Mouse (Mus musculus): ENCODE measurements around the gene Erbb2.

Gene Erbb2

GRCm38 (mm10) chr11:98426592-98426991 lies 14.3 kb downstream of the Erbb2 start:
- DNase-seq, result no peak

DNA sequence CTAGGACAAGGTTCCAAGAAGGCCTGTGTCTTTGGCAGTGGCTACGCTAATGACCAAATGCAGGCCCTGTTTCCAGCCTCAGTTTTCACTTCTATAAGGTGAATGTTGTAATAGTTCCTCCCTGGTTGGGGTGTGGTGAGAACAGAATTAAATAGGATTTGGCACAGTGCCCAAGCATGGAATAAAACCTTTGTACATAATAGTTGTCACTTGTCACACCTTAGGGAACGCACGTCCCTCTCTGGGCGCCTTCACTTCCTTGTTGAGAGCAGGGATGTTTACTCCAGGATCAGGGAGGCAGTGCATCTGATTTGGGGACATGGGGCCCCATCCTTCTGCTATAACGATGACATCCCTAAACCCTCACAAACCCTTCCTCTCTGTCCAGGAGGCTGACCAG lies 16.2 kb downstream of the Erbb2 start:
- no peak for DNase-seq

- no peak for DNase-seq
Measured at GRCm38 (mm10) chr11:98431743-98432502, 19.7 kb downstream of the Erbb2 start.

GRCm38 (mm10) chr11:98435723-98436122 lies 23.5 kb downstream of the Erbb2 start:
- no peak for DNase-seq

- no peak for DNase-seq
Measured at GRCm38 (mm10) chr11:98437441-98437840, 25.2 kb downstream of the Erbb2 start.

DNA sequence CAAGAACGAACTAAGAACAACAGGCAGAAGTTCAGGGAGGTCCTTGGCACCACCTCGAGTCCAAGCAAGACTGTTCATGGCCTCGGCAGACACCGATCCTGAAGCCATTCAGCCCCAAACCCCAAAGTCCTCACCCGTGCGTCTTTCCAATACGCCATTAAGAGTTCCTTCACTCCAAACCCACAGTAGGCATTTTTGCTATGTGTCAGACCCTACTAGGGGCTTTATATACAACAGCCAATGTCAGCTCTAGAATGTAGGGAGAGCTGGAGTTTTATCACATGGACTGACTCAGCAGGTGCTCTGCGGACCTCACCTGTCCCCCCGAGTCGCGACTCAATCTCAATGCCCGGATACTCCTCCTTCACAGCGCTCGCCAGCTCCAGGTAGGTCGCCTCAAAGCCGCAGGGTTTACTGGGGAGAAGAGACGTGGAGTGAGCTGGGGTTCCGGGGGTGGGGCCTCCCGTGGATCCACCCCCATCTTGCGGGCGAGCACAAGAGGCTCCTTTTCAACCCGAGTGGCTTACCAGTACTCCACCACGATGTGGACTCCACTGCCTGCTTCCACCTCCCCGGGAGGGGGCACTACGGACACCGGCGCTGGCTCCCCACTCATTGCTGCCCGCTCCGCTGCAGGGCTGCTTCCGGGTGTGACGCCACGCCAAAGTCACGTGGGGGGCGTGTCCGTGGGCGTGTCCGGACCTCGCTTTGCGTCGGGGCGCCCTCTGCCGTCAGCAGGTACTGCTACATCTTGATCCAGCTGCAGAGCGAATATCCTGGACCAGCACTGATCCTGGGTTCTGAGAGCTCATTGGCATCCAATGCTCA lies 26.3 kb downstream of the Erbb2 start, which contains the start of gene Mien1:
Gene Mien1, minus strand, starts transcription at position 661 of the 828 bp plus-strand sequence.
- DNase-seq, result peak; percentile 99 to 100

GRCm38 (mm10) chr11:98443688-98444087 lies 31.4 kb downstream of the Erbb2 start:
- no peak for DNase-seq

DNA sequence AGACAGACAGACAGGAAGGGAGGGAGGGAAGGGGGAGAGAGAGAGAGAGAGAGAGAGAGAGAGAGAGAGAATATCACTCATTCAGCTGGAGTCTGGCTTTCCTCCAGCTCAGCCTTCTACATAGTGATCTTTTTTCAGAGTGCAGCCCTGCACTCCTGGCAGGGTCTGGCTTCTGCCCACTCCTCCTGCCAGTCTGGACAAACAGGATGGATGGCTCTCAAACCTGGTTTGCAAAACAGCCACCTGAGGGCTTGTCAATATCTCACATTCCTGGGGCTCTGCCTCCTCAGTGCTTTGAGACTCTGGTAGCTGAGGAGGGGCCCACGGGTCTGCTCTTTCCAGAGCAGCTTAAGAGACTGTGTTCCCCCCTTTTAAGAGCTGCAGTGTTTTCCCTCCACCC lies 33.0 kb downstream of the Erbb2 start:
- DNase-seq, result no peak

- no peak for DNase-seq
Measured at GRCm38 (mm10) chr11:98445679-98446078, 33.4 kb downstream of the Erbb2 start.

DNA sequence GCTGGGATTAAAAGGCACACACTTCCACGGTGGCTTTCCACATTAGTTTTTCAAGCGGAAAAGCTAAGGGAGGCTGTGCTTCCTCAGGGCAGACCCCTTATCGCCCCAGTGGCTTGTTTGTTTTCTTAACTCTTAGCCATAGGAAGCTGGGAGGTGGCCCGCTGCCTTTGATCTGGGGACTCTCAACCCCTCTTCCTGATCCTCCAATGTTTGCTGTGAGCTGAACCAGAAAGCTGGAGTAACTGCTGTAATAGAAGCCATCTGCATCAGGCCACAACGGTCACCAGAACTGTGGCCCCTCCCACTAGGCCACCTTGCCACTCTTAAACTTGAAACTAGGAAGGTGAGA lies 33.9 kb downstream of the Erbb2 start, which contains the start of gene Grb7:
Gene Grb7, plus strand, starts transcription at position 182 of the 349 bp plus-strand sequence.
- no peak for DNase-seq

DNA sequence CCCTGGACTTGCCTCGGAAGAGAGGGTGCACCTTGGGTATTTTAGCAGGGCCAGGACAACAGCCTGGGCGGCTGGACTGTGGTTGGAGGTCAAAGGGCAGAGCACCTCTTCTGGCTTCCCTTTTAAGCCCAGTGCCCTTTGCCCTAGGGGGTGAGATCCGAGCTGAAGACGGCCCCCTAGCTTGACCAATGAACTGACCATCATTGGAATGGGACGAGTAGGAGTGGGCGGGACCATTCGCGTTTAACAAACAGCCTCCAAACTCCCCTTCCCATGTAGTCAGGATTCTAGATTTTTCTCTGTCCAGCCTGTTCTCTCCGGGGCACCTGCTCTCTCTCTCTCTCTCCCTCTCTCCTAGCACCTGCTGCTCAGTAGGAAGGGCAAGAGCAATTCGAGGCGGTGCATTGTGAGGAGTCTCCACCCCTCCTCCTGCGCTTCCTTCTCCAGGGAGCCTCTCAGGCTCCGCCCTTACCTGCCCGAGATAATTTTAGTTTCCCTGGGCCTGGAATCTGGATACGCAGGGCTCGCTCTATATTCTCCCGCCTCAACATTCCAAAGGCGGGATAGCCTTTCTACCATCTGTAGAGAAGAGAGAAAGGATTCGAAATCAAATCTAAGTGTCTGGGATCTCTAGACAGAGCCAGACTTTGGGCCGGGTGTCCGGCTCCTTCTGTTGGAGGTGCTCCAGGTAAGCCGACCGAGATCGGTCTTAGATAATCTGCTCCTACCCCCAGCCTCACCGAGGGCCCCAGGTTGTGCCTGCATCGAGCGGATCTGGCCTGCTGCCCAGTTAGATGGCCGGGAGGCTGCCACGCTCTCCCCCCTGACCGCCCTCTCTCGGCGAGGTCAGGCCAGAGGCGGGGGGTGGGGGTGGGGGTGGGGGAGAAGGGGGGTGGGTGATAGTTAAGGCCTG lies 34.5 kb downstream of the Erbb2 start:
- DNase-seq, result peak; percentile 56 to 60

DNA sequence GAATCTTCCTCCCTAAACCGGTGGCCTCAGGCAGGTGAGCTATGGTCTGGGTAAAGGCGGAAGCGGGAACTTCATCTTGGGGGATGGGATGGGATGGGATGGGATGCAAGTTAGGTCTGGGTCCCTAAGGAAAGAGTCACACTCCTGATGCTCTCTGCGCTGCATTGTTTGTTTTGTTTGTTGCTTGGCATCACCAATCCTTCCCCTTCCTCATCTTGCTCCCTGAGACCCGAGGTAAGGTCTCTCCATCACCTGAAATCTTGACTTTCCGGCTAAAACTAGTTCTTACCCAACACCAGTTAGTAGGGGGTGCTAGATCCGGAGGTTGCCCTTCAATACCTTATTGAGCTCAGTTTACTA lies 35.2 kb downstream of the Erbb2 start:
- DNase-seq, result no peak

DNA sequence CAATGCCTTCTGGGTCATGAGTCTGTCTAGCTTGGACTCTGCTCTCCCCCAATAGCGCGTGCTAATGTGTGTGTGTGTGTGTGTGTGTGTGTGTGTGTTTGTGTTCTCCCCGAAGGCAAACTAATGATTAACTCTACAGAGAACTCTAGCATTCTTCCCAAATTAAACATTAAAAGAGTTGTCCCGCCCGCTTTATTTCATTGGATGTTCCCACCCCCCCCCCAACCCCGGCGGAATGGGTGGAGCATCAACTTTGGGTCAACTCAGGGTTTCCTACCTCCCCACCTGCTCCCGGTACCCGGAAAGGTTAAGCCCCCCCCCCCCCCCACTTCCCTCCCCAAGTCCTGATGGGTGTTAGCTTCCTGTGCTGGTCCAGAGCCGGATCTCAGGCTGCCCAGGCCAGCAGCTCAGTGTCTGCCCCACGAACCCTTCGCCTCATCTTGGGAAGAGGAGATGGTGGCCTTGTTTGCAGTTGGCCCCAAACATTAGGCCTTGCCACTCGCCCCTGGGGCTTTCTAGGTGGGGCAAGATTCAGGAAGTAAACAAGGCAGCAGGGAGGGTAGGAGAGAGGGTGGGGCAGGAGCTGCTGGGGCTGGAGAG lies 36.0 kb downstream of the Erbb2 start:
- DNase-seq, result no peak

- peak; percentile 17 to 25 for DNase-seq
Measured at GRCm38 (mm10) chr11:98449419-98449818, 37.1 kb downstream of the Erbb2 start.

GRCm38 (mm10) chr11:98449921-98450771 lies 37.9 kb downstream of the Erbb2 start:
- peak; percentile 44 to 51 for DNase-seq

DNA sequence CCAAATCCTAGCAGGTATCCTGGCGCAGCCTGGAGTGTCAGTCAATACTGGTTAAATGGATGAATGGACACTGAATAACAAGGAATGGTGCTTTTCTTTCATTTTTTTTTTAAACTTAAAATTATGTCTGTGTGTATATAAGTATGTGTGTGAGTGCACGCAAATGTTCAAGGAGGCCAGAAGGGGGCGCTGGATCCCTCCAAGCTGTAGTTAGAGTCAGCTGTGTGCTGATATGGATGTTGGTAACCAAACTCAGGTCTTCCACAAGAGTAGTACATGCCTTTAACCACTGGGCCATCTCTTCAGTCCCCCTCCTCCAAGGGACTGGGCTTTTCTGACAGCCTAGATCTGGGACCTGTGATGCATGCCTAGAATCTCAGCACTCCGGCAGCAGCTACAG lies 43.2 kb downstream of the Erbb2 start:
- DNase-seq, result no peak

DNA sequence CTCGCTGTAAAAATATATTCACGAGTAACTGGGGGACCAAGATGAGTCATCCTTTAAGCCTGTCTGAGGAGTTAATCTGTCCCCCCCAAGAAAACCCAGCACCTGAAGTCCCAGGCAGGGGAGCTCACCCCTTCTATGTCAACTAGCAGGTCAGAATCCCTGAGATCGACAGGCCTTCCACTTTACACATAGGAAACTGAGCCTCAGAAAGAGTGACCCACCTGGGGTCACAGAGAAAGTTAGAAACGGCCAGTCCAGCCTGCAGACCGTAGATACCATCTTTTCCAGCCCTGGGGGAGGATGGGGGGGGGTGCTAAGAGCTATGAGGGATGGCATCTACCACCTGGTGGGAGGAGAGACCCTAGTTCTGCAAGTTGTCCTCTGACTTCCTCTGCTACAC lies 44.3 kb downstream of the Erbb2 start:
- DNase-seq, result no peak

GRCm38 (mm10) chr11:98456945-98457344 lies 44.7 kb downstream of the Erbb2 start:
- DNase-seq, result no peak

DNA sequence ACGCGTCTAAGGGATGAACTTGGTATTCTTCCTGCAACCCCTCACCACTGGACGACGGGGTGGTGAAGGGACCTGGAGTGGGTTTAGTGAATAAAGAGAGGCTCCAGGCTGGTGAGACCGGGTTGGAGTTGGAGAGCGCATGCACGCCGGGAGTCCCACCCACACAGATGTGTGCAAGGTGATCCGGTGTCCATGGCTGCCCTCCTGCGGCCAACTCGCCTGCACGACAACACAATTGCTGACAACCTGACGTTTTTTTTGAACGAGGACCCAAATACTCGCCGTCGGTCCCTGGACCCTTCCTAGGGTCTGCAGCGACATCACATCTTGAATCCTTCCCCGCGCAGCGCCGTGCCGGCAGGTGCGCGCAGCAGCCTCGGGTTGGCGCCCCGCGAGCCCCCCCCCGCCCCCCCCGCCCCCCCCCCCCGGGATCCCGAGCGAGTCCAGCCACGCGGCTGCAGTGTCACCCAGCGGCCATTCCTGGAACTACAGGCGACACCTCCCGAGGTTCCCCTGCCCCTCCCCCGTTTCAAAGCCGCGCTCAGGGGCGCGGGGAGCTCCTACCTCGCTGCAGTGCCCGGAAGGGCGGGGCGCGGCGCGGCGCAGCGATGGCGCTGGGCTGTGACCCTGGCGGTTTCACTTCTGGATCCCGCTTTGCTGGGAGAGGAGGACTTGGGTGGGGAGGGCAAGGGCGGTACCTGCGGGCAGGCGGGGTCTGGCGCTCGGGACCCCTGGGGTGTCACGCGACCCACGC lies 45.3 kb downstream of the Erbb2 start:
- peak; percentile 95 to 98 for DNase-seq

DNA sequence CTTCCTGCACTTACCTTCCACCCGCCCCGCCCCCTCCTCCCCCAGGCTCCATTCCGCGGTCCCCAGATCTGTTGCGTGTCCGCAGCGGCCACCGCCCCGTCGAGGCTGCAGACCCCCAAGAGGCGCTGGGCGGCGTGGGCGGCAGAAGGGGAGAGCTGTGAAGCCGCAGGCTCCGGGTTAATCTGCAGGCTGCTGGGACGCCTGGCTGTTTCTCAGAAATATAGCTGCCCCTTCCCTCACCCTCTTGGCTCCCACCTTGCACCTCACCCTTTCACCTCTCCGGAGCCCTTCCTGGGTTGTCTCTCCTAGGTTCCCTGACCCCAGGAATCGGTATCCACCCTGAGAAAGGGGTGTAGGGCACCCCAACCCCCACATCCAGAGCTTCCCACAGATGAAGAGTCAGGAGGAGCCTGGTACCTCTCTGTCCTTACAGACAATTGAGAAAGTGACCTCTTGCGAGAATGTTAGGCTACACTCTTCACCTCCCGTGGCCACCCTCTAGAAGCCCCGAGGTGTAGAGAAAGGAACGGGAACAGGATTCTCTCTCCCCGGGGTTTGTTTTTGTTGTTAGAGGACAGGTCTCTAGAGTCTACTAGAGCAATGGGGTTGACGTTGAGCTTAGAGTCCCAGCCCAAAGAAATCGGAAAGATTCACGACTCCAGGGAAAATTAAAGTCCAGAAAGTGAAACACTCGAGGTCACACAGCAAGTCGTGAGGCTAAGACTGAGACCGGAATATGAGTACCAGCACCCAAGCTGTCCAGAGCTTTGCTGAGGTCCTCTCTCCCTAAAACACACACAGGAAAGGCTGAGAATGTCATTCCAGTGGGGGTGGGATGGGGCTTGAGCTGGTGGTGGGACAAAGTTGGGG lies 46.1 kb downstream of the Erbb2 start:
- peak in 1 of 2 experiments; percentile 29 for DNase-seq
